8 mouse cellular contexts compared by ENCODE assay signal in the genomic region with DNA sequence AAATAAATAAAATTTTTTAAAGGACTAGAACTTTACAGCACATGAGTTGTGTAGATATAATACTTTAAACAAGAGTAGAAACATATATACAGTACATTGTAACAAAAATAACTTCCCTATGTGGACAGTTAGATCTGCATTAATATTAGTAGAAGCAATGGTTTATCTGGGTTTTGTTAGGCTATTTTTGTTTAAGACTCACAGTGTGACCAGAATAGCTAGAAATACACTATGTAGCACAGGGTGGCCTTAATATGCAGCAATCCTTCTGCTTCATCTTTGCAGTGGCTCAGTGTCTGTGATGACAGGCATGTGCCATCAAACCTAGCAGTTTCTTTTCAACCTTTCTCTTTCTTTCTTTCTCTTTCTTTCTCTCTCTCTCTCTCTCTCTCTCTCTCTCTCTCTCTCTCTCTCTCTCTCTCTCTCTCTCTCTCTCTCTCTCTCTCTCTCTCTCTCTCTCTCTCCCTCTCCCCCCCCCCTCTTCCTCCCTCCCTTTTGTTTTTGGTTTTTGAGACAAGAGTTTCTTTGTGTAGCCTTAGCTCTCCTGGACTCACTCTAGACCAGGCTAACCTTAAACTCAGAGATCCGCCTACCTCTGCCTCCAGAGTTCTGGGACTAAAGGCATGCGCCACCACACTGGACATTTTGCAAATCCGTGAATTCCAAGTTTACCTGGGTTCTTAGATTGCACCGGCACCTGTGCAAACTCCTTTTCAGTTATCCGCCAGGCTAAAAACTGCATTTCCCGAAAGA. TPM values are rescaled to one million over a fixed set of nuclear protein-coding genes. Genes with fewer than 3 reads are reported as not detected.
DNase-seq lines count a peak whose midpoint lies in the region; ATAC-seq lines count a peak whose summit lies in the region.

No protein-coding gene starts in this region.

- DNase-seq in kidney, postnatal 4 days, result no peak
- DNase-seq in hindbrain, embryonic 14.5 days (ENCODE audit: low spot score), result no peak
- DNase-seq in midbrain, embryonic 14.5 days, result no peak
- no peak for DNase-seq in adrenal gland, adult (ENCODE audit: inconsistent age in 2 of 2, low spot score in 1 of 2)
- no peak for DNase-seq in frontal cortex, postnatal 25 days (ENCODE audit: low spot score in 2 of 2)
- DNase-seq in ovary, postnatal 36 days (ENCODE audit: low spot score), result no peak

- H3K9ac ChIP-seq in kidney, embryonic 16.5 days (replicated peaks; ENCODE audit: low read length), result peak overlapping the region; percentile 71
- H3K9ac ChIP-seq in hindbrain, embryonic 14.5 days, result peak overlapping the region; percentile 88
- peak overlapping the region; percentile 40; the same call in 1 of the 2 replicates for H3K9ac ChIP-seq in midbrain, embryonic 14.5 days (replicated peaks; ENCODE audit: low read length)

- H3K9me3 ChIP-seq in kidney, embryonic 16.5 days (ENCODE audit: low read length), result no peaks in the 10 kb centered on the region
- no peaks in the 10 kb centered on the region for H3K9me3 ChIP-seq in hindbrain, embryonic 14.5 days (ENCODE audit: control insufficient read depth, low read length)
- no peaks in the 10 kb centered on the region for H3K9me3 ChIP-seq in midbrain, embryonic 14.5 days (ENCODE audit: control insufficient read depth, low read length)

- ATAC-seq in kidney, embryonic 16.5 days (ENCODE audit: low FRiP score, low TSS enrichment), result peak; percentile 63
- peak; percentile 16 for ATAC-seq in activated CD4-positive, CD25-positive, alpha-beta regulatory T cell, adult 4 months
- peak; percentile 63 for ATAC-seq in hindbrain, embryonic 14.5 days (ENCODE audit: low FRiP score)
- ATAC-seq in midbrain, embryonic 14.5 days (ENCODE audit: low FRiP score, low TSS enrichment), result peak; percentile 65

- H3K4me1 ChIP-seq in kidney, embryonic 16.5 days (ENCODE audit: insufficient read depth, low read length), result peaks cover 8% of the 10 kb centered on the region
- peaks cover 13% of the 10 kb centered on the region for H3K4me1 ChIP-seq in hindbrain, embryonic 14.5 days (replicated peaks; ENCODE audit: control insufficient read depth, insufficient read depth, low read length)
- peaks cover 9% of the 10 kb centered on the region for H3K4me1 ChIP-seq in midbrain, embryonic 14.5 days (ENCODE audit: control insufficient read depth, insufficient read depth, low read length)

- H3K27ac ChIP-seq in kidney, embryonic 16.5 days (ENCODE audit: low read length), result no peak overlapping the region
- H3K27ac ChIP-seq in hindbrain, embryonic 14.5 days, result peak overlapping the region; percentile 51; the same call in 1 of the 2 replicates
- no peak overlapping the region; the same call in 1 of the 2 replicates for H3K27ac ChIP-seq in midbrain, embryonic 14.5 days (replicated peaks; ENCODE audit: low read depth, low read length)

- whole genome bisulfite sequencing in kidney, embryonic 16.5 days, result 0% methylated on average over 6 of the region's 6 CpGs
- WGBS in hindbrain, embryonic 14.5 days, result 0% methylated on average over 6 of the region's 6 CpGs
- WGBS in midbrain, embryonic 14.5 days, result 0% methylated on average over 6 of the region's 6 CpGs

- H3K27me3 ChIP-seq in kidney, embryonic 16.5 days (ENCODE audit: insufficient read depth, low read length), result no peaks in the 10 kb centered on the region
- H3K27me3 ChIP-seq in hindbrain, embryonic 14.5 days (ENCODE audit: control insufficient read depth, insufficient read depth, low read length), result no peaks in the 10 kb centered on the region
- H3K27me3 ChIP-seq in midbrain, embryonic 14.5 days (ENCODE audit: control insufficient read depth, insufficient read depth, low read length), result no peaks in the 10 kb centered on the region

- H3K4me2 ChIP-seq in kidney, embryonic 16.5 days (replicated peaks; ENCODE audit: low read depth, low read length), result peak overlapping the region; percentile 60
- H3K4me2 ChIP-seq in hindbrain, embryonic 14.5 days (replicated peaks), result peak overlapping the region; percentile 96
- H3K4me2 ChIP-seq in midbrain, embryonic 14.5 days (ENCODE audit: low read length), result peak overlapping the region; percentile 88

- H3K4me3 ChIP-seq in kidney, embryonic 16.5 days (ENCODE audit: low read length), result peak overlapping the region; percentile 74
- peak overlapping the region; percentile 87 for H3K4me3 ChIP-seq in hindbrain, embryonic 14.5 days (replicated peaks; ENCODE audit: low read length)
- peak overlapping the region; percentile 57 for H3K4me3 ChIP-seq in midbrain, embryonic 14.5 days (replicated peaks; ENCODE audit: low read depth, low read length)

- H3K36me3 ChIP-seq in kidney, embryonic 16.5 days (ENCODE audit: insufficient read depth, low read length), result peaks cover 31% of the 10 kb centered on the region
- peaks cover 32% of the 10 kb centered on the region for H3K36me3 ChIP-seq in hindbrain, embryonic 14.5 days (replicated peaks; ENCODE audit: control insufficient read depth, insufficient read depth)
- H3K36me3 ChIP-seq in midbrain, embryonic 14.5 days (ENCODE audit: control insufficient read depth, insufficient read depth, low read length), result peaks cover 34% of the 10 kb centered on the region

RNA-seq across cellular contexts. Expression of gene Psmc3, which starts 0.5 kb away (rescaled TPM):
- polyA plus RNA-seq in kidney, embryonic 16.5 days (2015; fragmentation: Nextera tagmentation; extraction: Ambion mirVana), result 357 and 361 TPM in 2 replicates
- polyA plus RNA-seq in activated CD4-positive, CD25-positive, alpha-beta regulatory T cell, adult 4 months (2017; shearing (Covaris generic)), result 100 to 1,000 TPM; 196 to 209 TPM
- polyA plus RNA-seq in hindbrain, embryonic 14.5 days (2014; fragmentation: Nextera tagmentation; extraction: Ambion mirVana), result 237 and 243 TPM in 2 replicates
- polyA plus RNA-seq in midbrain, embryonic 14.5 days (2014; fragmentation: Nextera tagmentation; extraction: Ambion mirVana), result 232 and 271 TPM in 2 replicates

RNA-seq across cellular contexts. Expression of gene Slc39a13, which starts 16.9 kb away (rescaled TPM):
- polyA plus RNA-seq in kidney, embryonic 16.5 days (2015; fragmentation: Nextera tagmentation; extraction: Ambion mirVana), result 44.6 and 57.9 TPM in 2 replicates
- polyA plus RNA-seq in activated CD4-positive, CD25-positive, alpha-beta regulatory T cell, adult 4 months (2017; shearing (Covaris generic)), result 10 to 100 TPM; 15.6 to 21.8 TPM
- polyA plus RNA-seq in hindbrain, embryonic 14.5 days (2014; fragmentation: Nextera tagmentation; extraction: Ambion mirVana), result 27.4 and 27.6 TPM in 2 replicates
- 21.9 and 26.7 TPM in 2 replicates for polyA plus RNA-seq in midbrain, embryonic 14.5 days (2014; fragmentation: Nextera tagmentation; extraction: Ambion mirVana)

RNA-seq across cellular contexts. Expression of gene Rapsn, which starts 17.9 kb away (rescaled TPM):
- polyA plus RNA-seq in kidney, embryonic 16.5 days (2015; fragmentation: Nextera tagmentation; extraction: Ambion mirVana), result 2.4 and 3.0 TPM in 2 replicates
- 1 to 10 TPM; 5.3 to 5.6 TPM for polyA plus RNA-seq in activated CD4-positive, CD25-positive, alpha-beta regulatory T cell, adult 4 months (2017; shearing (Covaris generic))
- polyA plus RNA-seq in hindbrain, embryonic 14.5 days (2014; fragmentation: Nextera tagmentation; extraction: Ambion mirVana), result 0.97 and 1.1 TPM in 2 replicates
- 0.57 TPM in 2 replicates for polyA plus RNA-seq in midbrain, embryonic 14.5 days (2014; fragmentation: Nextera tagmentation; extraction: Ambion mirVana)

RNA-seq across cellular contexts. Expression of gene Spi1, which starts 28.8 kb away (rescaled TPM):
- polyA plus RNA-seq in kidney, embryonic 16.5 days (2015; fragmentation: Nextera tagmentation; extraction: Ambion mirVana), result 3.3 and 4.2 TPM in 2 replicates
- not detected for polyA plus RNA-seq in activated CD4-positive, CD25-positive, alpha-beta regulatory T cell, adult 4 months (2017; shearing (Covaris generic))
- polyA plus RNA-seq in hindbrain, embryonic 14.5 days (2014; fragmentation: Nextera tagmentation; extraction: Ambion mirVana), result 4.1 and 4.3 TPM in 2 replicates
- polyA plus RNA-seq in midbrain, embryonic 14.5 days (2014; fragmentation: Nextera tagmentation; extraction: Ambion mirVana), result 1.2 and 2.4 TPM in 2 replicates
